Mouse (Mus musculus) forebrain, embryonic 10.5 days (tissue): Measurements from ENCODE around the gene Resp18. TPM values are rescaled to one million over a fixed set of nuclear protein-coding genes. Genes with fewer than 3 reads are reported as not detected.

Experiments used
- DNase-seq: peaks from one replicate; pipeline ENCODE4 v3.0.0-alpha.2; 2017; ENCODE audit warnings: low spot score; ENCODE audit errors: extremely low spot score
- H3K27ac ChIP-seq: fragments of 300-500 bp; sonication (generic); 2 replicates; pipeline ENCODE4 v1.5.1; 2016; ENCODE audit warnings: mild to moderate bottlenecking
- H3K27me3 ChIP-seq: fragments of 300-500 bp; sonication (generic); 2 replicates; pipeline ENCODE4 v1.6.1; 2016; ENCODE audit warnings: mild to moderate bottlenecking; ENCODE audit not compliant: poor library complexity, severe bottlenecking
- H3K36me3 ChIP-seq: fragments of 300-500 bp; sonication (generic); replicated peaks from 2 replicates; pipeline ENCODE4 v1.6.1; 2016; ENCODE audit warnings: mild to moderate bottlenecking, moderate library complexity
- H3K4me1 ChIP-seq: fragments of 300-500 bp; sonication (generic); 2 replicates; pipeline ENCODE4 v1.6.1; 2016
- H3K4me3 ChIP-seq: fragments of 300-500 bp; sonication (generic); 2 replicates; pipeline ENCODE4 v1.5.1; 2016; ENCODE audit warnings: mild to moderate bottlenecking, moderate library complexity
- H3K9me3 ChIP-seq: fragments of 300-500 bp; sonication (generic); 2 replicates; pipeline ENCODE4 v1.6.1; 2016; ENCODE audit warnings: mild to moderate bottlenecking, moderate library complexity
- WGBS: fragments of 180-500 bp; shearing (Covaris S2); methylation state at CpG from one replicate; pipeline ENCODE4 v1.1.7; 2016; 5-methylcytosine and 5-hydroxymethylcytosine counted together
- polyA plus RNA-seq: library from polyadenylated mRNA; unstranded; fragments of >200 nt; fragmentation: Nextera tagmentation; extraction: Ambion mirVana; gene quantifications from 2 replicates; pipeline ENCODE4 v1.2.1, GENCODE M21; 2016

Resp18 gene
- 2.6 and 3.4 TPM in 2 replicates for polyA plus RNA-seq

DNA sequence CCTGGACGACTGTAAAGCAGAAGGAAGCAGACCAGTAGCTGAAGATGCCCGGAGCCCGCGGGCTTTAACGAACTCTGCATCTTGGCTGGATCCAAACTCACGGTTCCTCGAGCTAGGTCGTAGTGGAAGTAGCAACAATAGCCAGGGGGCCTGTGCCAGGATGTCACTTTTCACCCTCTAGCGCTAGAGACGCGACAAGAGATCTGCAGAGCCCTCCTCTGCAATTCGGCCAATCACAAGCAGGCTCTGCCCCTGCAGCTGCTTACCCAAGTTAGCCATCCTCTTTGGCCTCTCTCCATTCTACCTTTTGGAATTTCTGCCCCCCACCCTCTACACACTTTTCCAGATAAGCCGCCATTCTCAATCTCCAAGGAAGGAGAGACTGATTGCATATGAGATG is at the start of gene Resp18:
TSS of gene Resp18 (minus strand) at position 188 of the 400 bp plus-strand sequence.
- peaks cover 14% of the 10 kb centered on the region for H3K9me3 ChIP-seq
- H3K36me3 ChIP-seq = no peaks in the 10 kb centered on the region
- H3K27ac ChIP-seq = no peak within 1 kb of the TSS
- H3K27me3 ChIP-seq = peaks cover 30% of the 10 kb centered on the region
- WGBS = 3% methylated on average over 13 of the region's 13 CpGs
- DNase-seq = no peak
- peaks cover 8% of the 10 kb centered on the region for H3K4me1 ChIP-seq
- peak within 1 kb of the TSS; percentile 27; the same call in 1 of the 2 replicates for H3K4me3 ChIP-seq

DNA sequence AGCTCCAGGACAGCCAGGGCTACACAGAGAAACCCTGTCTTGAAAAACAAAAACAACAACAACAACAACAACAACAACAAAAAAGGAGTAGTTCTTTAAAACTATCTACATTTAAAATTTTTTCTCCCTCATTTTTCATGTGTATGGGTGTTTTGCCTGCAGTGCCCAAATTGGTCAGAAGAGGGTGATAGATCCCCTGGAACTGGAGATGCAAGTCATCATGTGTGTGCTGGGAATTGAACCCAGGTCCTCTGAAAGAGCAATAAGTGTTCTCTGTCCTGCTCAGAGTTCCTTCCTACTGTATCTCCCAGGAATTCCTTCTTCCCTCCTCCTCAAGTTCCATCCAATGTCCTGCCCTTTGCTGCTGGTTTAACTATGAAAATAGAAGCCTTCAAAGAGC is 49.2 kb upstream of the Resp18 start:
- no peaks in the 10 kb centered on the region for H3K4me1 ChIP-seq
- H3K36me3 ChIP-seq = no peaks in the 10 kb centered on the region
- no peak overlapping the region for H3K4me3 ChIP-seq
- no peak for DNase-seq
- H3K9me3 ChIP-seq = no peaks in the 10 kb centered on the region; the same call in 1 of the 2 replicates
- no peaks in the 10 kb centered on the region for H3K27me3 ChIP-seq
- no peak overlapping the region for H3K27ac ChIP-seq

DNA sequence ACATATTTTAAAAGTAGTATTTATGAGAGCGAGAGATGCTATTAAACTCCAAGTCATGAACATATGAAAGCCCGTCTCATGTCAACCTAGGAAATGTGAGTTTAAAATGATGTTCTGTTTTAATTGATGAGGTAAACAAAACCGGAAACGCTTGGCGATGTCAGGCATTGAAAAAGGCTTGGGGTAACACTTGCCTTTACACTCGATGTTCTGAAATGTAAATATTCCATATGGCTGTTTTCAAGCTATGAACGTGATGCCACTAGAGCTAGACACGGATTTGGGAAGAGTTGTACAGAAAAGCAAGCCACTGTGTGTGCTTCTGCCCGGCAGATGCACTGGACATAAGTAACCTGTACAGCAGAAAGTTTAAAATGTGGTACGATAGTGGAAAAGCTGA is 41.0 kb upstream of the Resp18 start:
- no peaks in the 10 kb centered on the region for H3K9me3 ChIP-seq
- no peak overlapping the region for H3K27ac ChIP-seq
- 93% methylated on average over 10 of the region's 10 CpGs for WGBS
- no peaks in the 10 kb centered on the region for H3K27me3 ChIP-seq
- H3K36me3 ChIP-seq = peaks cover 14% of the 10 kb centered on the region
- peaks cover 17% of the 10 kb centered on the region for H3K4me1 ChIP-seq
- no peak overlapping the region for H3K4me3 ChIP-seq
- DNase-seq = no peak

DNA sequence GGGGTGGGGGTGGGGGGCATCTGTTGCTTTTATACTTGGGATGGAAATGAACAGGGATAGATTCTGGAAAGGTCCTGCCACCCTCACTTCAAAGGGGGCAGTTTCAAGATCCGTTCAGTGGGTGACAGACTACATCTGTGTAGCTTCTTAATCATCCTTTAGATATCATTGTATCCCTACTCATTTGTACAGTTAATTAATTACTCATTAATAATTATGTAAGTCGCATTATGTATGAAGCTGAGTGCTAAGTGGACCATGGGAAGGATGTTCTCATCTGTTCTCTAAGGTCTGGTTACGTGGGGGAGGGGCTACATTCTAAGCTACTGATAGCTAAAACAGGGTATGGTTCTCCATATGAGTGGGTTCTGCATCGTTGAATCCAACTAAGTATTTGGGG is 40.5 kb upstream of the Resp18 start:
- Histone ChIP-seq H3K4me3 (no peak overlapping the region), H3K27me3 (no peaks in the 10 kb centered on the region), H3K27ac (peak overlapping the region; percentile 90), H3K4me1 (peaks cover 17% of the 10 kb centered on the region), H3K9me3 (no peaks in the 10 kb centered on the region), H3K36me3 (peaks cover 18% of the 10 kb centered on the region)
- no peak for DNase-seq
- 88% methylated on average over 4 of the region's 4 CpGs for WGBS

DNA sequence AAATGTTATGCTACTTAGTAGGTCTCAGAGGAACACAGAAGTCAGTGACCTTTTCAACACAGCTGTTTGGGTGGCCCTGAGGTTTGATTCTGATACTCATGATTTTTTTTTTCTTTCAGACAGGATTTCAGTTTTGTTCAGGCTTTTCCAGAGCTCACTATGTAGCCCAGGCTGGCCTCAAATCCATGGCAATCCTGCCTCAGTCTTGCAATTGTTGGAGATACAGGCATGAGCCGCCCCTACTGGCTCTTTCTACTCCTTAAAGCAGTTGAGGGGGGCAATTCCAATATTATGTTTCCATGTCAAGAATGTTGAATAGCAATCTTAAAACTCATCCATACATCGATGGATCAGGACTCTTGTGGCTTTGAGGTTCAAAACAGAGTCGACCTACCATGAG is 40.1 kb upstream of the Resp18 start:
- peak overlapping the region; percentile 90 for H3K27ac ChIP-seq
- H3K4me3 ChIP-seq = peak overlapping the region; percentile 77
- DNase-seq = no peak
- H3K27me3 ChIP-seq = no peaks in the 10 kb centered on the region
- H3K9me3 ChIP-seq = no peaks in the 10 kb centered on the region
- peaks cover 17% of the 10 kb centered on the region for H3K4me1 ChIP-seq
- 75% methylated on average over 3 of the region's 3 CpGs for WGBS
- H3K36me3 ChIP-seq = peaks cover 22% of the 10 kb centered on the region

DNA sequence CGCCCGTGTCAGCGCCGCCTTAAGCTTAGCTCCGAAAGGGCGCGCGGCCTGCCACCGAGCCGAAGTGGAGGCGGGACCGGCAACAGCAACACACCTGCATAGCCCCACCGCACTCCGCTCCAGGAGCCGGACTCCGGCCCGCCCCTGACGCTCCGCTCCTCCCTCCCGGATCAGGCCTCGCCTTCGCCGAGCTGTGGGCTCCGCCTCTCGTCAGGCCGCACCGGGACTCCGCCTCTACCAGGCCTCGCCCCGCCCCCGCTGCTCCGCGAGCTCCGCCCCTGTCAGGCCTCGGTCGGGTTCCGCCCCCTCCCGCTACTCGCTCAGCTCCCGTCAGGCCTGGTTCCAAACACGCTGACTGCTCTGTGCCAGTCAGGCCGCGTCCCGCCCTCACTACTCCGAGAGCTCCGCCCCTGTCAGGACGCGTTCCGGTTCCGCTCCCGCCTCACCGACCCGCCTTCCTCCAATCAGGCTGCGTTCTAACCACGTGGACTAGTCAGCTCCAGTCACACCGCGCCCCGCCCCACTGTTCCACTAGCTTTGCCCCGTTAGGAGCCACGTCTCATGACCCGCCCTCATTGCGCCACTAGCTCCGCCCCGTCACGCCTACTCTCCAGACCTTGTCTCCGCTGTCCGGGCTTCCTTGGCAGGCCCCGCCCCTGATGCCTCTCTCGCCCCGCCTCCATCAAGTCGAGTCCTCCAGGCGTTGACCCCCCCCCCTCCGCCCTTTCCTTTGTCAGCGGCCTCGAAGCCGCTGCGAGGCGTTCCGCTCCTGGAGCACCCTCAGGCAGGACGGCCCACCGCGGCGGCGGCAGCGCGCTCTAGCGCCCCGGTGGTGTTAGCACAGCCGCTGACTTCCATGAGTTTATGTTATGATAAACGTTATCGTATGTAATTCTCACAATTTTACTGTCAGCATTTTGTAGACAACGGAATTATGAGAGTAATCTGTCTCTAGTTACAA is 39.3 kb upstream of the Resp18 start, which contains the start of gene Dnpep:
TSS of gene Dnpep (minus strand) at position 750 of the 961 bp plus-strand sequence.
- H3K27ac ChIP-seq = peak within 1 kb of the TSS; percentile 90
- peaks cover 30% of the 10 kb centered on the region for H3K36me3 ChIP-seq
- H3K9me3 ChIP-seq = no peaks in the 10 kb centered on the region
- peaks cover 17% of the 10 kb centered on the region for H3K4me1 ChIP-seq
- peak within 1 kb of the TSS; percentile 77 for H3K4me3 ChIP-seq
- no peaks in the 10 kb centered on the region for H3K27me3 ChIP-seq
- peak; percentile 100 for DNase-seq
- WGBS = under 1% methylated on average over 92 of the region's 92 CpGs

DNA sequence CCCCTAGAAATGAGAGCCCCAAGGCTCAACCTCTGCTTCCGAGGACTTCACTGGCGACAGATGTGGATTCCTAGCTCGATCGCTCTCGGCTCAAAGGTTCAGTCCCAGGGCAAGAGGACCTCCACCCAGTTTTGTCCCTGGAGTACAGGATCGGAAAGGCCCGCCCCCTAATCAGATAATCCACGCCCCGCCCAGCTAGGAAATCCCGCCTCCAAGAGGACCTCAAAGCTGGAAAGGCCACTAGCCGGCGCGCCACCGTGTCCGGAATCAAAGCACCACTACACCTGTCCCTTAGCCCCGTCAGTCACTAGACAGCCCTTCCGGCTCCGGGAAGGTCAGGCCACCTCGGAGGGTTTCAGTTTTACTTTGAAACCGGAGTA is 38.6 kb upstream of the Resp18 start:
- Histone ChIP-seq H3K27ac (peak overlapping the region; percentile 90), H3K27me3 (no peaks in the 10 kb centered on the region), H3K36me3 (peaks cover 37% of the 10 kb centered on the region), H3K9me3 (no peaks in the 10 kb centered on the region), H3K4me3 (peak overlapping the region; percentile 77), H3K4me1 (peaks cover 17% of the 10 kb centered on the region)
- under 1% methylated on average over 20 of the region's 20 CpGs for WGBS
- peak; percentile 88 for DNase-seq

DNA sequence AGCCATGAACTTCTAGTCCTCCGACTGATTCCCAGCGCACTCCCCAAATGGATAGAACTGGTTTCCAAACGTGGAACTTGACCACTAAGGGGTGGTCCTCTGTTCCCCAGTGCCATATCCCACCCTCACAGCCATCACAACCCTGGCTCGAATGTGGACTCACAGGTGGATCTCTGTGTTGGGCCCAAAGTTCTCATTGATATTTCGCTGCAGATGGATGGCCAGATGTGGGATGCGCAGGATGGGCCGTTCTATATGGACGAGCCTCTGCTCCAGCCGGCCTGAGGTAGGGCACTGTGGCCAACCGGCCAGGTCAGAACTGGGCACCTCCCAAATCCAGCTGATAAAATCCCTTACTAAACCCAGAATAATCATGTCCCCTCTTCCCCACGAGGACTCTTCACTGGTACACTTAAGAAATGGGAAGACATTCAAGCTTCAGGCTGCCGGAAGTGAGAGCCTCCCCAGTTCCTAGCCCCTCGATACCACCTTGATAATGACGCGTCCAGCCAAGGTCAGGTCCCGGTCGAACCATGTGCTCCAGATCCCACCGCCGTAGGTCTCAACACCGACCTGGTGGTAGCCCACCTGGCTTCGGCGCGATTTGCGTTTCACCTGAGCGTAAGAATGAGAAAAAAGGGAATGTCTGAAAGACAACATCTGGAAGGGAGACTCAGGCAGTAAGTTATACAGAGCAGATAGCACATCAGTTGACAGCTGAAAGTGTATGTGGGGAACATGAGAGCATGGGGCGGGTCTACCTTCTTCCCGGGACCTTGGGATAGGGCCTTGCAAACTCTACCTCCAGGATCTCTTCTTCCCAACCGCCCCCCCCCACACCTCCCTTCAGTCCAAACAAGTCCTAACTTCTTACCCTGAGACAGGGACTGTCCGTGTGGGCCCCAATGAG is 37.5 kb upstream of the Resp18 start:
- peak overlapping the region; percentile 90 for H3K27ac ChIP-seq
- H3K4me1 ChIP-seq = peaks cover 17% of the 10 kb centered on the region
- peak overlapping the region; percentile 77 for H3K4me3 ChIP-seq
- 88% methylated on average over 29 of the region's 29 CpGs for WGBS
- no peaks in the 10 kb centered on the region for H3K27me3 ChIP-seq
- H3K36me3 ChIP-seq = peaks cover 48% of the 10 kb centered on the region
- DNase-seq = no peak
- no peaks in the 10 kb centered on the region for H3K9me3 ChIP-seq

DNA sequence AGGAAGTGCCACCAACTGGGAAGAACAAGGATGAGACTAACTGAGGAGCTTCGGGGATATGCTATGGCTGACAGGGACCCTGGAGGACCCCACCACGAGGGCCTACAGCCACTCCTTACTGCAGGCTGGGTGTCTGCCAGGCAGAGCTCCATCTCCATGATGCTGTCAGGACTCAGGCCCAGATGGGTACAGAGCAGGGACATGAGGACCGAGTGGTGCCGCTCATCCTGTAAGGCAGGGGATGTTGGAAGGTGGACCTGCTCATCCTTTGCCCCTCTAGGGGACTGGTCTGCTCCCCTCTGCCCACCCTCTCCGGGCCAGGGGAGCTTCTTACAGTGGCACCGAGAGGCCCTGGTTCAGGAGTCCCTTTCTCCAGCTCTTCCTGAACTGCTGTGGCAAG is 36.8 kb upstream of the Resp18 start:
- 85% methylated on average over 6 of the region's 6 CpGs for WGBS
- H3K9me3 ChIP-seq = no peaks in the 10 kb centered on the region
- H3K4me1 ChIP-seq = peaks cover 17% of the 10 kb centered on the region
- DNase-seq = no peak
- H3K27ac ChIP-seq = no peak overlapping the region
- H3K4me3 ChIP-seq = no peak overlapping the region
- H3K36me3 ChIP-seq = peaks cover 55% of the 10 kb centered on the region
- H3K27me3 ChIP-seq = no peaks in the 10 kb centered on the region

DNA sequence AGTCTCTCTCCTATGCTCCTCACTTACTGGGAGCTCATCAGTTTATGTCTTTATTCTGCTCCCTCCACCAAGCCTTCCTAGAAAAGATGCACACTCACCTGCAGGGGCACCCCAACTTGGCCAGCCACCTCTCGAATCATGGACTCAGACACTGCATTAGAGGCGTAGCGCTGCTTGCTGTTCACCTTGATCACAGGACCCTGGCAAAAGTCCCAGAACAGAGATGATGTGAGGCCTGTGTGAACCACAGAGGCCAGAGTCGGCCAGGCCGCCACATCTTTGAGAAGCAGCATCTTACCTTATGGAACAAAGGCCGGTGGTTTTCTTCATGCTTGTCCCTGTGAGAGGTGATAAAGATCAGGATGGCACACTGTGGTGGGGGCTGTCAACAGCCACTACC is 33.5 kb upstream of the Resp18 start:
- Histone ChIP-seq H3K9me3 (no peaks in the 10 kb centered on the region), H3K4me1 (peaks cover 13% of the 10 kb centered on the region), H3K27me3 (no peaks in the 10 kb centered on the region), H3K4me3 (no peak overlapping the region), H3K27ac (no peak overlapping the region), H3K36me3 (peaks cover 83% of the 10 kb centered on the region)
- DNase-seq = no peak
- WGBS = 94% methylated on average over 6 of the region's 6 CpGs

DNA sequence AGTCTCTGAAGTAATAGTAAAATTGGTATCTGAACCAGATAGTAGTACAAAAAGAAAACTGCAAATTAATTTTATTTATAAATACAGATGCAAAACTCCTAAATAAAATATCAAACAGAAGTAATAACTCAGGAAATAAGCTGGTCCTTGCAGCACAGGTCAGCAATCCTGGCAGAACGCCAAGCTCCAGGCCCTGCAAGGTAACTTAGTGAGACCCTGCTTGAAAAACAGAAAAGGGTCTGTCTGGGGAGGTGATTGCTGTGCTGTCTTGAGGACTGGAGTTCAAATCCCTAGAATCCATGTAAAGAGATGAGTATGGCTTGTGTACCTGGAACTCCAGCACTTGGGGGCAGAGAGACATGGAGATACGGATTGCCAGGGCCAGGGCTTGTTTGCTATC is 26.4 kb upstream of the Resp18 start:
- no peak overlapping the region for H3K4me3 ChIP-seq
- H3K36me3 ChIP-seq = peaks cover 25% of the 10 kb centered on the region
- H3K27ac ChIP-seq = no peak overlapping the region
- WGBS = 85% methylated on average over 2 of the region's 2 CpGs
- H3K4me1 ChIP-seq = no peaks in the 10 kb centered on the region
- H3K27me3 ChIP-seq = no peaks in the 10 kb centered on the region
- H3K9me3 ChIP-seq = no peaks in the 10 kb centered on the region
- no peak for DNase-seq

DNA sequence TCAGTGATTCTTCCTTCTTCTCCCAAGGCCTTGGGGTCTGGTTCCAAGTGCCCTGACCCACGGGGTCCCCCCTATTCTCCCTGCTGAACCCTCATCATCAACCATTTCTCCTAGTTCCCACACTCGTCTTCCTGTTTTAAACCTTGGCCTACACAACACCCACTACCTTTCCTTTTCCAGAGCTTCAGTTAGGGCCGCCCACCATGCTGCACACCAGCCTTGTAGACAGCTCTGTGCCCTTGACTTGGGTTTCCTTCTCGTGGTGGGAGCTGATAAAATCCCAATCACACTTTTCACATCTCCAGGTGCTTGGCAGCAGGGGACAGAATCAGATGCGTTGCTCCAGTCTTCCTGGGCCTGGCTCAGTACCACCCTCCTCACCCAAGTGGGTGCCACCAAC is 16.1 kb upstream of the Resp18 start:
- Histone ChIP-seq H3K27ac (no peak overlapping the region), H3K4me3 (no peak overlapping the region), H3K27me3 (0 out of 2 replicates have a peak, but pooled peaks cover 3% of the 10 kb centered on the region), H3K4me1 (peaks cover 10% of the 10 kb centered on the region), H3K36me3 (no peaks in the 10 kb centered on the region), H3K9me3 (no peaks in the 10 kb centered on the region)
- no peak for DNase-seq
- 81% methylated on average over 5 of the region's 5 CpGs for WGBS
